Mouse (Mus musculus) Patski (cell line): ENCODE measurements around the gene Ttc12. TPM values are rescaled to one million over a fixed set of nuclear protein-coding genes. Genes with fewer than 3 reads are reported as not detected.
A peak's percentile ranks its signal among the peaks of the same experiment; 100 is the strongest.

ENCODE experiments used
- ATAC-seq: fragments of 100-300 bp; one replicate; pipeline ENCODE4 v1.8.0; 2021
- CTCF ChIA-PET: fragments of 350-600 bp; sonication (Branson Sonifier 250); formaldehyde crosslinking; loops from one replicate; lab custom pipeline; 2022; ENCODE audit warnings: inconsistent platforms; lab: Charles Lee
- POLR2A ChIA-PET: fragments of 350-600 bp; sonication (Branson Sonifier 250); formaldehyde crosslinking; loops from one replicate; lab custom pipeline; 2022; ENCODE audit warnings: antibody characterized with exemption, inconsistent platforms; lab: Charles Lee
- DNase-seq: peaks from one replicate; pipeline ENCODE4 v3.0.0-alpha.2; 2011; ENCODE audit warnings: low read depth, low spot score
- H3K27me3 ChIP-seq: fragments of 371-371 bp; one replicate; pipeline ENCODE4 v1.5.1; 2021
- CTCF ChIP-seq: fragments of 100-300 bp; IDR thresholded peaks from one replicate; pipeline ENCODE4 v1.5.1; 2021
- in situ Hi-C: fragments of 300-500 bp; cut with MboI; formaldehyde crosslinking; loops from 3 replicates; pipeline ENCODE4 v1.11.1; 2018; ENCODE audit warnings: low pct_unique_long_range_greater_than_20kb, mixed read lengths
- polyA plus RNA-seq: library from polyadenylated mRNA; unstranded; gene quantifications from one replicate; pipeline ENCODE4 v1.2.3, GENCODE M21; 2021

Ttc12 gene
- polyA plus RNA-seq, 1 experiment from 2014 or later = 6.8 TPM

DNA sequence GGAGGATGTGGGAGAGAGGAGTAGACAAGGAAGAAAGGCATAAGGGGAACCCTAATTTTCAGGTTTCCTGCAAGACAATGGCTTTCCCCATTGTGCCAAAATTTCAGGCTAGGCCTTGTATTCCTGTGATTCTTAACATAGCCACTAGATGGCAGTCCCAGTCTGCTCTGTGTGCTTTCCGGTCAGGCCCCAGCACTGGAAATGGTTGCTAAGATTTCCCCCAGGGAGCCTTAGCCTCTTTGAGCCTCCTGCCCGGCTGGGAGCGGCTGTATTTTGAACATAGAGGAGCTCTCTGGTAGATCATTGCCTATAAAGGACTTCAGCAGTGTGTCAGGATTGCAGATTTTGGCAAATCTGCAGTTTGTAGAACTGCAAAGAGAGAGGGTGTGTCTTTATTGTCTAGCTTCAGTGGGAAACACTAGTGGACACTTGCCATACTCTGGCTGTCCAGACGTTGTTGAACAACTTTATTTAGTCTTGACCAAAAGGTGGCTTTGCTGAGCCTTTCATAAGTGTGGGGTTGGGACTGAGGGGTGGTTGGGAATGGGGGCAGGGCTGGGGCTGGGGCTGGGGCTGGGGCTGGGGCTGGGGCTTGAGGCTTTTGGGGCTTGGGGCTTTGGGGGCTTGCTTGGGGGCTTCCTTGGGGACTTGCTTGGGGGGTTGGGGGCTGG is 8.1 kb upstream of the Ttc12 start:
- ChIA-PET CTCF (interaction anchor here (0.6 to 1.9 kb wide), 8 partner anchors 18 to 1034 kb away, joined by 3 to 7 read pairs (median 4); partner anchors contain the start of gene Pts), POLR2A (interaction anchor here (1.1 kb wide), 1 partner anchor 10 kb away, joined by 4 read pairs; no protein-coding TSS in a partner anchor)
- TF ChIP-seq CTCF = peak; percentile 94
- DNase-seq = no peak
- in situ Hi-C loops = loop anchor here (5.0 to 10.0 kb wide), 3 partner anchors 681 to 1033 kb away; partner anchors contain the start of gene Pts
- H3K27me3 ChIP-seq = no peaks in the 10 kb centered on the region
- ATAC-seq = peak; percentile 26

- DNase-seq = no peak
- TF ChIP-seq CTCF = no peak
- in situ Hi-C loops = loop anchor here (5.0 to 10.0 kb wide), 3 partner anchors 684 to 1037 kb away; partner anchors contain the start of gene Pts
- ATAC-seq = no peak
- H3K27me3 ChIP-seq = no peaks in the 10 kb centered on the region
- POLR2A ChIA-PET = no interaction called here
- CTCF ChIA-PET = no interaction called here
These were observed 4.6 kb upstream of the Ttc12 start for GRCm38 (mm10) chr9:49490609-49491008.

- ATAC-seq (peak; percentile 27), DNase-seq (no peak)
- peak; percentile 98 for TF ChIP-seq CTCF
- ChIA-PET CTCF (interaction anchor here (0.6 to 2.3 kb wide), 9 partner anchors 10 to 1039 kb away, joined by 3 to 23 read pairs (median 3); partner anchors contain the start of genes Pts and Tmprss5), POLR2A (no interaction called here)
- no peaks in the 10 kb centered on the region for H3K27me3 ChIP-seq
- in situ Hi-C loops = loop anchor here (5.0 kb wide), 2 partner anchors 242 to 412 kb away; no protein-coding TSS in a partner anchor
These were observed 3.2 kb upstream of the Ttc12 start for GRCm38 (mm10) chr9:49488912-49489895.

DNA sequence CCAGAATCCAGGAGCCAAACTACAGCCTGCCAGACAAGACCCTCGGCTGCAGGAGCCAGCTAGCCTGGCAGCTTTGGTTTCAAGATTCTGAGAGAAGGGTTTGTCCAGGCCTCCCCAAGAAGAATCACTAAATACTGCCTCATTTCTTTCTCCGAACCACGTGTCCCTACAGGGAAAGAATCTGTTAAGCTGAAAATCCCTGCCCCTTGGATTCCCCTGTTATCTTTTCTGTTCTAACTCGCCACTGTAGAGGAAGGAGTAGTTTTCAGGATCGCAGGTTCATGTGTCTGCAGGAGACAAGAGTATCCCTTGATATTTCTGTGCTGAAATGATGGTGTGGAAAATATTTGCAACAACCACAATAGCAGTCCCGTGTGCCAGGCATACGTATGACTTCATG is 2.2 kb upstream of the Ttc12 start:
- POLR2A ChIA-PET = no interaction called here
- in situ Hi-C loops = loop anchor here (5.0 kb wide), 2 partner anchors 241 to 411 kb away; no protein-coding TSS in a partner anchor
- TF ChIP-seq CTCF = no peak
- ATAC-seq (no peak), DNase-seq (no peak)
- CTCF ChIA-PET = interaction anchor here (0.6 to 2.3 kb wide), 9 partner anchors 9 to 956 kb away, joined by 3 to 23 read pairs (median 3); partner anchors contain the start of gene Tmprss5
- no peaks in the 10 kb centered on the region for H3K27me3 ChIP-seq

GRCm38 (mm10) chr9:49487657-49487943 is 1.6 kb upstream of the Ttc12 start:
- no peak for DNase-seq
- POLR2A ChIA-PET = no interaction called here
- no peak for ATAC-seq
- CTCF ChIA-PET = interaction anchor here (1.0 to 2.3 kb wide), 4 partner anchors 29 to 406 kb away, joined by 3 to 23 read pairs (median 10); partner anchors contain the start of gene Tmprss5
- TF ChIP-seq CTCF = no peak
- no peaks in the 10 kb centered on the region for H3K27me3 ChIP-seq
- in situ Hi-C loops = loop anchor here (5.0 kb wide), 2 partner anchors 240 to 410 kb away; no protein-coding TSS in a partner anchor

- no peak for TF ChIP-seq CTCF
- ATAC-seq = no peak
- in situ Hi-C loops = loop anchor here (5.0 kb wide), 2 partner anchors 240 to 410 kb away; no protein-coding TSS in a partner anchor
- POLR2A ChIA-PET = no interaction called here
- DNase-seq = no peak
- CTCF ChIA-PET = interaction anchor here (1.6 to 2.3 kb wide), 3 partner anchors 241 to 409 kb away, joined by 4 to 23 read pairs (median 14); partner anchors contain the start of gene Tmprss5
- no peaks in the 10 kb centered on the region for H3K27me3 ChIP-seq
These were observed 1.0 kb upstream of the Ttc12 start for GRCm38 (mm10) chr9:49486805-49487656.

DNA sequence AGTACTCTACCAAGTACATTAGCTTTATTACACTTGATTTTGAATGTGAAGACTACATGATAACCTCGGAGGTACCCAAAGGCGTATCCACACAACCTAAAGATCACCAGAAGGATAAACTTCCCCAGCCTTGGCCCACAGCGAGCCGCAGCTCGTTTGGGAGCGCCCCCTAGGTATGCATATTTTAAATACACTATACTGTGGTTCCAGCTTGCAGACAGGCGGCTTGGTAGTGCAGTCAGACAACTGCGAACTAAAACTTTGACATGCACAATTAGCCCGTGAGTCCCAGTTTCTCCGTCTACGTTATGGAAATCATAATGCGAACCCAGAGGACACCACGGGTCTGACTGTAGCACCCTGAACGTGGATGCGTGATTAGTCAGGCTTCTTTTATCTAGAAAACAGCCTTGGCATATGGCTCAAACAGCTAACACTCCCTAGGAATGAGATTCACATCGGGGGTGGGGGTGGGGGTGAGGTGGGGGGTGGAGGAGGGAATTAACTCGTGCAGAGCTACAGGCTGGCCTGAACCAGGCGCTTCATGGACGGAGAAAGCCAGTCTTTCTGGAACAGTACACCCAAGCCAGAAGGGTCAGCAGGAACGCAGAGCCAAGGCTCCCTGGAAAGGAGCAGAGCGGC is 654 bp downstream of the Ttc12 start:
- ATAC-seq (peak; percentile 23), DNase-seq (no peak)
- ChIA-PET POLR2A (interaction anchor here (1.4 kb wide), 1 partner anchor 9 kb away, joined by 3 read pairs; no protein-coding TSS in a partner anchor), CTCF (interaction anchor here (1.6 to 2.0 kb wide), 2 partner anchors 404 to 408 kb away, joined by 4 to 10 read pairs; partner anchors contain the start of gene Tmprss5)
- in situ Hi-C loops = loop anchor here (5.0 kb wide), 2 partner anchors 238 to 408 kb away; no protein-coding TSS in a partner anchor
- TF ChIP-seq CTCF = peak; percentile 77
- H3K27me3 ChIP-seq = no peaks in the 10 kb centered on the region

- no peak for TF ChIP-seq CTCF
- in situ Hi-C loops = no loop called here
- ATAC-seq = no peak
- DNase-seq = no peak
- ChIA-PET POLR2A (no interaction called here), CTCF (no interaction called here)
- no peaks in the 10 kb centered on the region for H3K27me3 ChIP-seq
These were observed 2.7 kb downstream of the Ttc12 start for GRCm38 (mm10) chr9:49483316-49483715.

GRCm38 (mm10) chr9:49472126-49472525 is 13.9 kb downstream of the Ttc12 start:
- POLR2A ChIA-PET = no interaction called here
- in situ Hi-C loops = no loop called here
- no peak for DNase-seq

More at GRCm38 (mm10) chr9:49472126-49472525, 13.9 kb downstream of the Ttc12 start:
- CTCF ChIA-PET = interaction anchor here (1.3 kb wide), 1 partner anchor 10 kb away, joined by 3 read pairs; no protein-coding TSS in a partner anchor
- no peaks in the 10 kb centered on the region for H3K27me3 ChIP-seq
- no peak for ATAC-seq
- TF ChIP-seq CTCF = no peak
